Mouse (Mus musculus) midbrain, postnatal 0 days (tissue): ENCODE results near the gene Capg. TPM values are rescaled to one million over a fixed set of nuclear protein-coding genes. Genes with fewer than 3 reads are reported as not detected.

Experiments
- ATAC-seq: fragments of 200-750 bp; cut with Nextera tagmentation; 2 replicates; pipeline ENCODE4 v1.8.0; 2017; ENCODE audit warnings: moderate number of reproducible peaks, mild to moderate bottlenecking, moderate TSS enrichment, moderate library complexity; ENCODE audit not compliant: low FRiP score
- DNase-seq: peaks from one replicate; pipeline ENCODE4 v3.0.0-alpha.2; 2015; ENCODE audit warnings: low spot score
- H3K27ac ChIP-seq: fragments of 300-500 bp; sonication (generic); 2 replicates; pipeline ENCODE4 v1.5.1; 2014; ENCODE audit warnings: low read depth, mild to moderate bottlenecking, low read length, mixed read lengths
- H3K27me3 ChIP-seq: fragments of 300-500 bp; sonication (generic); 2 replicates; pipeline ENCODE4 v1.6.1; 2014; ENCODE audit warnings: low read length, control low read depth, mixed read lengths; ENCODE audit not compliant: insufficient read depth
- H3K36me3 ChIP-seq: fragments of 300-500 bp; sonication (generic); 2 replicates; pipeline ENCODE4 v1.6.1; 2014; ENCODE audit warnings: low read length, control low read depth, mixed read lengths; ENCODE audit not compliant: insufficient read depth
- H3K4me1 ChIP-seq: fragments of 300-500 bp; sonication (generic); 2 replicates; pipeline ENCODE4 v1.6.1; 2014; ENCODE audit warnings: mild to moderate bottlenecking, control low read depth, antibody characterized with exemption, low read length, mixed read lengths; ENCODE audit not compliant: insufficient read depth
- H3K4me2 ChIP-seq: fragments of 300-500 bp; sonication (generic); 2 replicates; pipeline ENCODE4 v1.6.1; 2014; ENCODE audit warnings: low read depth, mild to moderate bottlenecking, low read length, mixed read lengths; ENCODE audit not compliant: poor library complexity, severe bottlenecking
- H3K4me3 ChIP-seq: fragments of 300-500 bp; sonication (generic); 2 replicates; pipeline ENCODE4 v1.5.1; 2014; ENCODE audit warnings: low read depth, mild to moderate bottlenecking, low read length, moderate library complexity
- H3K9ac ChIP-seq: fragments of 300-500 bp; sonication (generic); replicated peaks from 2 replicates; pipeline ENCODE4 v1.6.1; 2014; ENCODE audit warnings: mild to moderate bottlenecking, low read length, moderate library complexity, mixed read lengths; ENCODE audit not compliant: poor library complexity, severe bottlenecking
- H3K9me3 ChIP-seq: fragments of 300-500 bp; sonication (generic); 2 replicates; pipeline ENCODE4 v1.6.1; 2016; ENCODE audit warnings: low read length, control low read depth
- CTCF ChIP-seq: IDR thresholded peaks from 2 replicates; pipeline ENCODE4 v1.5.1; 2016; ENCODE audit warnings: antibody characterized with exemption, mild to moderate bottlenecking
- WGBS: fragments of 180-500 bp; shearing (Covaris S2); extraction: QIAGEN DNeasy Blood & Tissue Kit; methylation state at CpG from one replicate; pipeline ENCODE4 v1.1.7; 2014; 5-methylcytosine and 5-hydroxymethylcytosine counted together
- polyA plus RNA-seq: library from polyadenylated mRNA; unstranded; fragments of >200 nt; fragmentation: Nextera tagmentation; extraction: Ambion mirVana; gene quantifications from 2 replicates; pipeline ENCODE4 v1.2.1, GENCODE M21; 2015
- total RNA-seq: library from RNA; depleted of rRNA; stranded (reverse); fragments of >200 nt; gene quantifications from 2 replicates; pipeline ENCODE4 v1.2.3, GENCODE M21; 2014

The Capg gene
- total and polyA plus RNA-seq, 2 experiments from 2014 or later, result 6.3 to 12.2 TPM

- no peak overlapping the region for H3K4me3 ChIP-seq
- no peaks in the 10 kb centered on the region for H3K9me3 ChIP-seq
- H3K4me2 ChIP-seq, result no peak overlapping the region
- no peak for ATAC-seq
- no peak for TF ChIP-seq CTCF
- 0 out of 2 replicates have a peak, but pooled peaks cover 6% of the 10 kb centered on the region for H3K4me1 ChIP-seq
- no peak overlapping the region for H3K9ac ChIP-seq
- no peaks in the 10 kb centered on the region for H3K36me3 ChIP-seq
- no peaks in the 10 kb centered on the region for H3K27me3 ChIP-seq
- WGBS, result 96% methylated on average over 3 of the region's 3 CpGs
- no peak overlapping the region for H3K27ac ChIP-seq
- DNase-seq, result no peak
Measured at GRCm38 (mm10) chr6:72547862-72548261, 3.7 kb downstream of the Capg start.

GRCm38 (mm10) chr6:72549041-72549580 is 4.9 kb downstream of the Capg start:
- no peak overlapping the region for H3K9ac ChIP-seq
- 74% methylated on average over 9 of the region's 9 CpGs for WGBS
- no peaks in the 10 kb centered on the region for H3K9me3 ChIP-seq
- no peak for TF ChIP-seq CTCF
- no peaks in the 10 kb centered on the region for H3K36me3 ChIP-seq
- no peak overlapping the region for H3K4me3 ChIP-seq
- DNase-seq (no peak), ATAC-seq (no peak)
- 0 out of 2 replicates have a peak, but pooled peaks cover 8% of the 10 kb centered on the region for H3K4me1 ChIP-seq
- no peak overlapping the region for H3K27ac ChIP-seq
- no peaks in the 10 kb centered on the region for H3K27me3 ChIP-seq
- no peak overlapping the region for H3K4me2 ChIP-seq

GRCm38 (mm10) chr6:72550025-72550424 is 5.8 kb downstream of the Capg start:
- ATAC-seq (no peak), DNase-seq (no peak)
- Histone ChIP-seq H3K9ac (no peak overlapping the region), H3K4me2 (no peak overlapping the region), H3K27ac (no peak overlapping the region), H3K4me3 (no peak overlapping the region), H3K27me3 (no peaks in the 10 kb centered on the region), H3K4me1 (0 out of 2 replicates have a peak, but pooled peaks cover 8% of the 10 kb centered on the region), H3K36me3 (no peaks in the 10 kb centered on the region), H3K9me3 (no peaks in the 10 kb centered on the region)
- no peak for TF ChIP-seq CTCF
- 62% methylated on average over 6 of the region's 6 CpGs for WGBS

- DNase-seq (no peak), ATAC-seq (no peak)
- Histone ChIP-seq H3K27ac (no peak overlapping the region), H3K4me3 (no peak overlapping the region), H3K4me1 (0 out of 2 replicates have a peak, but pooled peaks cover 8% of the 10 kb centered on the region), H3K9me3 (no peaks in the 10 kb centered on the region), H3K9ac (no peak overlapping the region), H3K36me3 (no peaks in the 10 kb centered on the region), H3K4me2 (no peak overlapping the region), H3K27me3 (no peaks in the 10 kb centered on the region)
- 89% methylated on average over 10 of the region's 10 CpGs for WGBS
- TF ChIP-seq CTCF, result no peak
Measured at GRCm38 (mm10) chr6:72550503-72551100, 6.4 kb downstream of the Capg start.

GRCm38 (mm10) chr6:72552171-72553078 is 8.2 kb downstream of the Capg start:
- ATAC-seq (peak; percentile 80), DNase-seq (peak; percentile 64)
- TF ChIP-seq CTCF, result peak; percentile 18
- Histone ChIP-seq H3K4me3 (peak overlapping the region; percentile 37), H3K4me2 (peak overlapping the region; percentile 66), H3K36me3 (no peaks in the 10 kb centered on the region), H3K9me3 (no peaks in the 10 kb centered on the region), H3K27me3 (no peaks in the 10 kb centered on the region), H3K4me1 (0 out of 2 replicates have a peak, but pooled peaks cover 8% of the 10 kb centered on the region), H3K9ac (peak overlapping the region; percentile 50), H3K27ac (peak overlapping the region; percentile 74)
- 15% methylated on average over 27 of the region's 27 CpGs for WGBS

- ATAC-seq, result 0 out of 2 replicates have a peak, but pooled peaks have one; percentile 15
Measured at GRCm38 (mm10) chr6:72553079-72553412, 8.9 kb downstream of the Capg start.

More at GRCm38 (mm10) chr6:72553079-72553412, 8.9 kb downstream of the Capg start:
- H3K4me1 ChIP-seq, result 0 out of 2 replicates have a peak, but pooled peaks cover 8% of the 10 kb centered on the region
- H3K4me2 ChIP-seq, result peak overlapping the region; percentile 66
- H3K36me3 ChIP-seq, result no peaks in the 10 kb centered on the region
- peak overlapping the region; percentile 37 for H3K4me3 ChIP-seq
- H3K9me3 ChIP-seq, result no peaks in the 10 kb centered on the region
- peak overlapping the region; percentile 50 for H3K9ac ChIP-seq
- no peak for TF ChIP-seq CTCF
- no peaks in the 10 kb centered on the region for H3K27me3 ChIP-seq
- peak overlapping the region; percentile 74 for H3K27ac ChIP-seq
- whole genome bisulfite sequencing, result 11% methylated on average over 8 of the region's 8 CpGs
- no peak for DNase-seq
